Mouse (Mus musculus): ENCODE measurements around the gene Fam118b.

DNA sequence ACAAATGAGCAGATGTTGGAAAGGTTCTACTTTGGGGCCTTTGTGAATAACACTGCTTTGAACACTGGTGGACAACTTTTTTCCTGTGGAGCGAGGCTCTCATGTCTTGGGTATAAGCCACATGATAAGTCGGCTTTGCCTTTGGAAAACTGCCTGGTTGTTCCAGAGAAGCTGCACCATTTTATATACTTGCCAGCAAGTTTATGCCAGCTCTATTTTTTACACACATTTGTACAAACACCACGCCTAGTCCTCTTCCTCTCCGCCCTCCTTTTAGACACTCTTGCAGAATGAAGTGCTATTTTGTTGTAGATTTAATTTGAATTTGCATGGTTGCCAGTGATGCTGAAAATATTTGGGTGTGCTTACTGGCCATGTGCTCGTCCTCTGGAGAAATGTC lies 25.9 kb upstream of the Fam118b start:
- TF ChIP-seq CTCF (IDR thresholded peaks at IDR 0.05) (no peak), EP300 (IDR thresholded peaks at IDR 0.05; ENCODE audit: insufficient read depth, low read depth, low read length) (no peak), POLR2A (IDR thresholded peaks at IDR 0.05; ENCODE audit: insufficient read depth, low read depth, low read length) (no peak)
